Mouse (Mus musculus) cerebellum, adult (tissue): Measurements from ENCODE around the gene Pitx2.

Experiments used
- ATAC-seq: cut with Nextera tagmentation; 2 replicates; pipeline ENCODE4 v1.9.2; 2017; ENCODE audit warnings: mild to moderate bottlenecking, moderate library complexity, mixed read lengths; ENCODE audit not compliant: insufficient number of reproducible peaks, low FRiP score, low TSS enrichment

Gene Pitx2

DNA sequence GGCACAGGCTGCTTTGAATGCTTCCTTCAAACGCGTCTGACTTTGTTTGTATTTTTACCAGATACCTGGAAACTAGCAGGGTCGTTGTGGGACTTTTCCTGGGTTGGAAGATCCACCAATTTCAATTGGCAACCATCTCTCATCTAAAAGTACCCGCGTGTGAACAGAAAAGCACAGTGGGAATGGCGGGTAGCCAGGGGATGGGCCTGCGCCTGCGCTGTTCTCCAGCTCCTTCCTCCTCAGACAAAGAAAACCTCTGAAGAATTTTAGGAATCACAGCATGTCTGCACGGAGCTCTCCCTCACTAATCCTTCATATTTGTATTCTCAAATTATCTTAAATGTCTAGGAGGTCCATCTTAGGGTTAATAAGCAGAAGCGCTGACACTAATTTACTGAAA, 54.6 kb downstream of the Pitx2 start:
- ATAC-seq, result no peak

GRCm38 (mm10) chr3:129256283-129256682, 56.6 kb downstream of the Pitx2 start:
- no peak for ATAC-seq

- no peak for ATAC-seq
Measured at GRCm38 (mm10) chr3:129256766-129257165, 57.1 kb downstream of the Pitx2 start.

DNA sequence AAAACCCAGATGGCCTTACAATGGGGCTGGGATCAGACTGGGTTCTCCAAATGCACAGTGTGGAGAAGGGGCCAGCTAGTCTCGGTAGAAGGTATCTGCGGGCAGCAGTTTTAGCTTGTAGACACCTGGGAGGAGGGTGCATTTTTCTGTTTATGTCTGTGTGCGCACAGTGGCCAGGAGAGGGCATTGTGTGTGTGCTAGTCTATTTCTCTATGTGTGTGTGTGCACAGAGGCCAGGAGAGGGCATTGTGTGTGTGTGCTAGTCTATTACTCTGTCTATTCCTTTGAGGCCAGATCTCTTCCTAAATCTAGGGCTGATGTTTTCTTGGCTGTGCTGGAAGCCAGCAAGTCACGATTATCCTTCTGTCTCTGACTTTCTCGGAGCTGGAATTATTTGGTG, 58.8 kb downstream of the Pitx2 start:
- ATAC-seq, result no peak
